Comparison of ENCODE assay signal across 21 mouse cellular contexts in genomic region chr2:74363255-74363654, GRCm38 (mm10).
"Had no signal": no experiment of that assay in that cellular context is flagged by ENCODE, and none has a peak within 500 bp of the region (broad histone marks: within the 10 kb centered on the region; RNA-seq: fewer than 3 reads in every experiment).

No protein-coding gene starts in this region.

- H3K4me2 ChIP-seq: limb, embryonic 13.5 days; liver, embryonic 12.5 days; liver, embryonic 15.5 days; lung, embryonic 15.5 days; neural tube, embryonic 12.5 days had no signal

- H3K27me3 ChIP-seq: limb, embryonic 13.5 days; liver, embryonic 12.5 days; liver, embryonic 15.5 days; lung, embryonic 15.5 days; megakaryocyte, embryonic 14.5 days; neural tube, embryonic 12.5 days had no signal

- H3K4me3 ChIP-seq: layer of hippocampus, adult 2 months; limb, embryonic 10.5 days; limb, embryonic 13.5 days; liver, embryonic 12.5 days; liver, embryonic 15.5 days; lung, embryonic 15.5 days; megakaryocyte, embryonic 14.5 days; midbrain, embryonic 10.5 days; neural tube, embryonic 12.5 days had no signal

- H3K9ac ChIP-seq: limb, embryonic 13.5 days; liver, embryonic 12.5 days; liver, embryonic 15.5 days; lung, embryonic 15.5 days; neural tube, embryonic 12.5 days had no signal

- H3K36me3 ChIP-seq: limb, embryonic 10.5 days; limb, embryonic 13.5 days; liver, embryonic 12.5 days; liver, embryonic 15.5 days; lung, embryonic 15.5 days; midbrain, embryonic 10.5 days; neural tube, embryonic 12.5 days had no signal

- H3K27ac ChIP-seq: kidney, postnatal 0 days; layer of hippocampus, adult 2 months; limb, embryonic 10.5 days; limb, embryonic 13.5 days; liver, embryonic 12.5 days; liver, embryonic 15.5 days; lung, embryonic 15.5 days; midbrain, embryonic 10.5 days; neural tube, embryonic 12.5 days had no signal

- H3K4me1 ChIP-seq: limb, embryonic 10.5 days; limb, embryonic 13.5 days; liver, embryonic 12.5 days; liver, embryonic 15.5 days; lung, embryonic 15.5 days; megakaryocyte, embryonic 14.5 days; midbrain, embryonic 10.5 days; neural tube, embryonic 12.5 days had no signal

- DNase-seq: kidney, postnatal 25 days; layer of hippocampus, adult 9-11 months; liver; lung, adult 18-20 months; lung, postnatal 10 days; lung, postnatal 36 days; midbrain, embryonic 14.5 days; retina, postnatal 1 day; right cerebral cortex, postnatal 25 days; thymus, adult 18-20 months; thymus, postnatal 36 days had no signal

- ATAC-seq: liver, embryonic 12.5 days had no signal

- H3K9me3 ChIP-seq: limb, embryonic 10.5 days; liver, embryonic 12.5 days; liver, embryonic 15.5 days; lung, embryonic 15.5 days; megakaryocyte, embryonic 14.5 days; midbrain, embryonic 10.5 days had no signal
